In genomic region chr9:56160341-56161141, GRCm38 (mm10) we compare ENCODE assay signal across 8 mouse cellular contexts. TPM values are rescaled to one million over a fixed set of nuclear protein-coding genes. Genes with fewer than 3 reads are reported as not detected.
A peak's percentile ranks its signal among the peaks of the same experiment; 100 is the strongest.
DNase-seq lines count a peak whose midpoint lies in the region; ATAC-seq and TF ChIP-seq lines count a peak whose summit lies in the region.

No protein-coding gene starts in this region.

- H3K27me3 ChIP-seq in forebrain, embryonic 11.5 days (ENCODE audit: control insufficient read depth, insufficient read depth, low read length): no peaks in the 10 kb centered on the region
- H3K27me3 ChIP-seq in heart, embryonic 16.5 days (ENCODE audit: control insufficient read depth, insufficient read depth, low read length): no peaks in the 10 kb centered on the region
- H3K27me3 ChIP-seq in liver, embryonic 14.5 days (ENCODE audit: control insufficient read depth, insufficient read depth, low read length): no peaks in the 10 kb centered on the region
- no peaks in the 10 kb centered on the region for H3K27me3 ChIP-seq in neural tube, embryonic 11.5 days (ENCODE audit: control insufficient read depth, insufficient read depth, low read length)
- H3K27me3 ChIP-seq in stomach, embryonic 16.5 days (ENCODE audit: control insufficient read depth, insufficient read depth, low read length): no peaks in the 10 kb centered on the region

- TF ChIP-seq EP300 in liver, embryonic 14.5 days (IDR thresholded peaks at IDR 0.05; ENCODE audit: low read depth): no peak

- peak overlapping the region; percentile 97 for H3K4me3 ChIP-seq in forebrain, embryonic 11.5 days (ENCODE audit: low read depth, low read length)
- peak overlapping the region; percentile 84 for H3K4me3 ChIP-seq in heart, embryonic 16.5 days (ENCODE audit: low read length)
- peak overlapping the region; percentile 60 to 89 for H3K4me3 ChIP-seq in liver, embryonic 14.5 days (ENCODE audit: insufficient read depth in 1 of 2, low read depth in 2 of 2, low read length in 2 of 2)
- H3K4me3 ChIP-seq in neural tube, embryonic 11.5 days (ENCODE audit: low read depth, low read length): peak overlapping the region; percentile 98
- H3K4me3 ChIP-seq in stomach, embryonic 16.5 days (replicated peaks; ENCODE audit: low read length): peak overlapping the region; percentile 98

- no peak for TF ChIP-seq CTCF in liver, embryonic 14.5 days (IDR thresholded peaks at IDR 0.05; ENCODE audit: low read depth)

- ATAC-seq in forebrain, embryonic 11.5 days (replicated peaks; ENCODE audit: low FRiP score): peak; percentile 97
- peak; percentile 95 for ATAC-seq in heart, embryonic 16.5 days (replicated peaks; ENCODE audit: extremely low read depth, insufficient read depth, low FRiP score)
- ATAC-seq in liver, embryonic 14.5 days (ENCODE audit: insufficient read depth): peak; percentile 93
- peak; percentile 96 for ATAC-seq in neural tube, embryonic 11.5 days (ENCODE audit: insufficient read depth, low FRiP score, low TSS enrichment)
- peak; percentile 94 for ATAC-seq in stomach, embryonic 16.5 days (ENCODE audit: insufficient read depth, low FRiP score)

- H3K36me3 ChIP-seq in forebrain, embryonic 11.5 days (ENCODE audit: control insufficient read depth, insufficient read depth, low read length): no peaks in the 10 kb centered on the region
- H3K36me3 ChIP-seq in heart, embryonic 16.5 days (ENCODE audit: control insufficient read depth, insufficient read depth): no peaks in the 10 kb centered on the region
- H3K36me3 ChIP-seq in liver, embryonic 14.5 days (replicated peaks; ENCODE audit: control insufficient read depth, insufficient read depth, low read depth): no peaks in the 10 kb centered on the region
- no peaks in the 10 kb centered on the region for H3K36me3 ChIP-seq in neural tube, embryonic 11.5 days (ENCODE audit: control insufficient read depth, insufficient read depth, low read length)
- H3K36me3 ChIP-seq in stomach, embryonic 16.5 days (ENCODE audit: control insufficient read depth, insufficient read depth, low read length): no peaks in the 10 kb centered on the region

- H3K9me3 ChIP-seq in forebrain, embryonic 11.5 days (ENCODE audit: control insufficient read depth, low read length): no peaks in the 10 kb centered on the region
- H3K9me3 ChIP-seq in heart, embryonic 16.5 days (replicated peaks; ENCODE audit: control insufficient read depth, low read length): no peaks in the 10 kb centered on the region
- no peaks in the 10 kb centered on the region for H3K9me3 ChIP-seq in liver, embryonic 14.5 days (ENCODE audit: control insufficient read depth, low read length)
- no peaks in the 10 kb centered on the region for H3K9me3 ChIP-seq in neural tube, embryonic 11.5 days (ENCODE audit: control insufficient read depth, low read length)
- H3K9me3 ChIP-seq in stomach, embryonic 16.5 days (replicated peaks; ENCODE audit: control insufficient read depth, low read length): no peaks in the 10 kb centered on the region

- under 1% methylated on average over 82 of the region's 82 CpGs for WGBS in forebrain, embryonic 11.5 days
- WGBS in heart, embryonic 16.5 days: under 1% methylated on average over 82 of the region's 82 CpGs
- WGBS in liver, embryonic 14.5 days (ENCODE audit: insufficient replicate concordance): under 1% methylated on average over 76 of the region's 82 CpGs
- WGBS in neural tube, embryonic 11.5 days: under 1% methylated on average over 77 of the region's 82 CpGs
- WGBS in stomach, embryonic 16.5 days: under 1% methylated on average over 82 of the region's 82 CpGs

- peak overlapping the region; percentile 85 for H3K27ac ChIP-seq in forebrain, embryonic 11.5 days (ENCODE audit: low read depth, low read length)
- peak overlapping the region; percentile 92 for H3K27ac ChIP-seq in heart, embryonic 16.5 days (ENCODE audit: low read length)
- no peak overlapping the region for H3K27ac ChIP-seq in liver, embryonic 14.5 days
- peak overlapping the region; percentile 96 for H3K27ac ChIP-seq in neural tube, embryonic 11.5 days (ENCODE audit: low read depth, low read length)
- peak overlapping the region; percentile 92 for H3K27ac ChIP-seq in stomach, embryonic 16.5 days (ENCODE audit: low read length)

- DNase-seq in CD8-positive naive resting alpha-beta T cell, adult 2 months (ENCODE audit: low read depth in 2 of 2, low spot score in 2 of 2): peak; percentile 77
- peak; percentile 62 for DNase-seq in c-Kit-positive CD71-negative TER-119-negative erythroid progenitor cells, embryonic 14.5 days (ENCODE audit: low read depth)
- DNase-seq in forebrain, embryonic 11.5 days (ENCODE audit: low spot score): peak; percentile 95
- DNase-seq in kidney, postnatal 25 days: peak; percentile 90 to 95
- DNase-seq in liver, embryonic 14.5 days (ENCODE audit: low read depth in 3 of 3, low spot score in 3 of 3): peak; percentile 58 to 66 (median 62)
- peak; percentile 95 for DNase-seq in neural tube, embryonic 11.5 days (ENCODE audit: low spot score)

- H3K9ac ChIP-seq in forebrain, embryonic 11.5 days (ENCODE audit: low read length): peak overlapping the region; percentile 98
- peak overlapping the region; percentile 97 for H3K9ac ChIP-seq in heart, embryonic 16.5 days (ENCODE audit: low read length)
- peak overlapping the region; percentile 81 for H3K9ac ChIP-seq in liver, embryonic 14.5 days (replicated peaks)
- H3K9ac ChIP-seq in neural tube, embryonic 11.5 days (ENCODE audit: low read length): peak overlapping the region; percentile 100
- H3K9ac ChIP-seq in stomach, embryonic 16.5 days (ENCODE audit: low read length): peak overlapping the region; percentile 97

- H3K4me2 ChIP-seq in forebrain, embryonic 11.5 days (ENCODE audit: low read depth, low read length, severe bottlenecking): peak overlapping the region; percentile 75
- peak overlapping the region; percentile 67 for H3K4me2 ChIP-seq in heart, embryonic 16.5 days (ENCODE audit: low read depth, low read length)
- peak overlapping the region; percentile 96 for H3K4me2 ChIP-seq in liver, embryonic 14.5 days (ENCODE audit: low read depth)
- peak overlapping the region; percentile 75 for H3K4me2 ChIP-seq in neural tube, embryonic 11.5 days (ENCODE audit: low read depth)
- peak overlapping the region; percentile 71 for H3K4me2 ChIP-seq in stomach, embryonic 16.5 days (ENCODE audit: low read depth, low read length)

- H3K4me1 ChIP-seq in forebrain, embryonic 11.5 days (replicated peaks; ENCODE audit: control insufficient read depth, insufficient read depth, low read length): peaks cover 3% of the 10 kb centered on the region
- peaks cover 35% of the 10 kb centered on the region for H3K4me1 ChIP-seq in heart, embryonic 16.5 days (ENCODE audit: control insufficient read depth, insufficient read depth, low read length)
- peaks cover 4 to 7% of the 10 kb centered on the region in 2 experiments; a peak in 2 of 4 replicates for H3K4me1 ChIP-seq in liver, embryonic 14.5 days (replicated peaks; ENCODE audit: control insufficient read depth in 2 of 2, insufficient read depth in 2 of 2, low read length in 1 of 2)
- H3K4me1 ChIP-seq in neural tube, embryonic 11.5 days (ENCODE audit: control insufficient read depth, insufficient read depth, low read length): peaks cover 13% of the 10 kb centered on the region
- peaks cover 26% of the 10 kb centered on the region for H3K4me1 ChIP-seq in stomach, embryonic 16.5 days (ENCODE audit: control insufficient read depth, insufficient read depth, low read length)

RNA-seq across cellular contexts. Expression of gene Tspan3, which starts 4.7 kb away (rescaled TPM):
- polyA plus RNA-seq in forebrain, embryonic 11.5 days (2014; fragmentation: Nextera tagmentation; extraction: Ambion mirVana): 519 and 560 TPM in 2 replicates
- 457 and 460 TPM in 2 replicates for polyA plus RNA-seq in heart, embryonic 16.5 days (2015; fragmentation: Nextera tagmentation; extraction: Ambion mirVana)
- 14.2 and 15.3 TPM in 2 replicates for polyA plus RNA-seq in liver, embryonic 14.5 days (2012; rRNA removed)
- polyA plus RNA-seq in liver, embryonic 14.5 days (2014; fragmentation: Nextera tagmentation; extraction: Ambion mirVana): 22.4 and 28.7 TPM in 2 replicates
- polyA plus RNA-seq in neural tube, embryonic 11.5 days (2014; fragmentation: Nextera tagmentation; extraction: Ambion mirVana): 571 and 584 TPM in 2 replicates
- 399 and 420 TPM in 2 replicates for polyA plus RNA-seq in stomach, embryonic 16.5 days (2015; fragmentation: Nextera tagmentation; extraction: Ambion mirVana)

Comparison
In these comparisons a context has a peak if more than half of its experiments do, and no peak if none do; other contexts are left out.
1. RNA of gene Tspan3, which starts 4.7 kb away (polyA plus RNA-seq): 571 to 584 TPM in neural tube, embryonic 11.5 days, 519 to 560 TPM in forebrain, embryonic 11.5 days, 457 to 460 TPM in heart, embryonic 16.5 days and 399 to 420 TPM in stomach, embryonic 16.5 days; 14.2 to 28.7 TPM in liver, embryonic 14.5 days; every median in the first group is over 10 times any median in the second.
2. Peak in every context shown above with its lines, with median percentiles within 50 percentile points of each other: DNase-seq, ATAC-seq, H3K4me2 ChIP-seq, H3K4me3 ChIP-seq and H3K9ac ChIP-seq.